Mouse (Mus musculus) spleen, adult 2 months (tissue): ENCODE results near the gene March6.

Experiments
- CTCF ChIP-seq: fragments of 200-500 bp; IDR thresholded peaks from 2 replicates; pipeline ENCODE4 v1.5.1; 2011; ENCODE audit warnings: mild to moderate bottlenecking, inconsistent platforms; ENCODE audit not compliant: insufficient read depth, insufficient read length, insufficient replicate concordance; ENCODE audit errors: extremely low read depth
- POLR2A ChIP-seq: fragments of 200-500 bp; IDR thresholded peaks from 2 replicates; pipeline ENCODE4 v1.6.1; 2011; ENCODE audit warnings: low read depth, low read length, inconsistent platforms

GRCm38 (mm10) chr15:31422649-31423369 lies 108.0 kb downstream of the March6 start:
- TF ChIP-seq CTCF (no peak), POLR2A (no peak)
